Comparison of ENCODE assay signal across 14 mouse cellular contexts in genomic region chr19:48679896-48680295, GRCm38 (mm10).
"Had no signal": no experiment of that assay in that cellular context is flagged by ENCODE, and none has a peak within 500 bp of the region (broad histone marks: within the 10 kb centered on the region; RNA-seq: fewer than 3 reads in every experiment).

No protein-coding gene starts in this region.

- H3K9ac ChIP-seq: kidney, embryonic 15.5 days; liver, embryonic 13.5 days; midbrain, embryonic 12.5 days; midbrain, embryonic 15.5 days; neural tube, embryonic 13.5 days had no signal

- H3K36me3 ChIP-seq: kidney, embryonic 15.5 days; liver, embryonic 13.5 days; midbrain, embryonic 12.5 days; midbrain, embryonic 15.5 days; neural tube, embryonic 13.5 days had no signal

- H3K4me1 ChIP-seq: kidney, embryonic 15.5 days; liver, embryonic 13.5 days; midbrain, embryonic 12.5 days had no signal

- H3K4me3 ChIP-seq: kidney, embryonic 15.5 days; liver, embryonic 13.5 days; midbrain, embryonic 12.5 days; midbrain, embryonic 15.5 days; myocyte; neural tube, embryonic 13.5 days had no signal

- ATAC-seq: midbrain, embryonic 15.5 days had no signal

- H3K4me2 ChIP-seq: kidney, embryonic 15.5 days; liver, embryonic 13.5 days; midbrain, embryonic 12.5 days; midbrain, embryonic 15.5 days; neural tube, embryonic 13.5 days had no signal

- H3K27ac ChIP-seq: kidney, embryonic 15.5 days; liver, embryonic 13.5 days; midbrain, embryonic 12.5 days; midbrain, embryonic 15.5 days; neural tube, embryonic 13.5 days had no signal

- H3K9me3 ChIP-seq: kidney, embryonic 15.5 days; liver, embryonic 13.5 days; midbrain, embryonic 15.5 days; neural tube, embryonic 13.5 days had no signal

- DNase-seq: kidney, adult 8-10 months; kidney, postnatal 10 days; kidney, postnatal 36 days; liver, embryonic 13.5 days; lung, adult 2 months; lung, postnatal 14 days; lung, postnatal 4 days; thymus, adult 18-20 months; thymus, postnatal 36 days had no signal

- H3K27me3 ChIP-seq: kidney, embryonic 15.5 days; liver, embryonic 13.5 days; midbrain, embryonic 12.5 days; midbrain, embryonic 15.5 days; neural tube, embryonic 13.5 days had no signal
